Mouse (Mus musculus): ENCODE results near the gene H2al2a. TPM values are rescaled to one million over a fixed set of nuclear protein-coding genes. Genes with fewer than 3 reads are reported as not detected.

H2al2a gene
- polyA plus RNA-seq, 1 experiment: not detected

DNA sequence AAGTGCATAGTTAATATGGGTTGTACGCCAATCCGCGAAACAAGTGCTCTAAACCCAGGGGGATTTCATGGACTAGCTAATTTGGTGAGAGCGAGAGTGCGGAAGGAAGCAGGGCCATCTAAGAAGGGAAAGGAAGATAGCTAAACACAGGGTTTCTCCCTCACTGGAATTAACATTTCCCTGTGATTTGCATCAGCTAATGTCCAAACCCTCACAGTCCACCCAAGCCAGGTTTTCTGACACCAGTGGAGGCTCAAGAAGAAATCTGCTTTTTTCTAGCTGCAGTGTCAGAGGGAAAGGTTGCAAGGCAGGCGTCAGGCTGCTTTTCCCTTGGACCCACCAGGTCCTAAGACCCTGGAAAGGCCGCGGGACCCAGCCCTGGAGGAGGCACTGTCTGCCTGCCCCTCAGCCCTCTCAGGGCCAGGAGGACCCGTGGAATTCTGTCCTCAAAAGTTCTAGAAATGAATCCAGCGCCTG, 42.2 kb upstream of the H2al2a start:
- TF ChIP-seq CTCF (IDR thresholded peaks at IDR 0.05; ENCODE audit: control insufficient read depth, insufficient read depth, low read length) (no peak), POLR2A (IDR thresholded peaks at IDR 0.05; ENCODE audit: borderline replicate concordance, control insufficient read depth, low read depth, low read length) (no peak)
- Histone ChIP-seq H3K4me1 (ENCODE audit: control insufficient read depth, insufficient read depth, low read length) (no peaks in the 10 kb centered on the region), H3K4me3 (replicated peaks; ENCODE audit: control insufficient read depth, low read depth, low read length) (no peak overlapping the region), H3K27ac (ENCODE audit: control insufficient read depth, insufficient read depth, low read depth, low read length, poor library complexity) (no peak overlapping the region)
- 86% methylated on average over 10 of the region's 10 CpGs for WGBS

DNA sequence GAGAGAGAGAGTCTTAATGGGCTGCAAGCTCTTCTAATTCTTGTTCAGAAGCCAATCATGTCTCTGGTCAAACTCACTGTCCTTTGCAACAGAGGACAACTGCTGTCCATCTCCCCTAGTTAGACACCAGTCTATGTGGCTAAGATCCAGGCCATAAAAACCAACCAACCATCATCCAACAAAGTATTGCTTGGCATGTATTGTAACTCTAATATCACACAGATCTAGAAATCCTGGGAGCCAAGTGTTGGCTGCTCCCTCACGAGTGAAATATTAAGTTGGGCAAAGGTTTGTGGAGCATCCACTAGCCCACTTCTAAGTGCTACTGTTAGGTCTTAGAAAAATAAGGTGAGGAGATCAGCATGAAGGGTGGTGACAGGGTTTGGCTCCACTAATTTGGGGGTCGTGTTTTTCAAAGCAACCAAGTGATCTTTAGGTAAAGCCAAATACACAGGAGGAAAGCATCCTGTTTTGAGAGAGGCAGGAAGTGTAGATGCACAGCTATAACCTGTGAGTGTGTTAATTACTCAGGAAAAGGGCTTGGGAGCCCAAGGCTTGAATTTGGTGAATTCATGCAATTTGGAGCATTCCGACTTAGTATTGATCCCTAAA, 41.5 kb upstream of the H2al2a start:
- H3K4me1 ChIP-seq (ENCODE audit: control insufficient read depth, insufficient read depth, low read length): no peaks in the 10 kb centered on the region
- TF ChIP-seq POLR2A (IDR thresholded peaks at IDR 0.05; ENCODE audit: borderline replicate concordance, control insufficient read depth, low read depth, low read length): no peak
- TF ChIP-seq CTCF (IDR thresholded peaks at IDR 0.05; ENCODE audit: control insufficient read depth, insufficient read depth, low read length): no peak
- no peak overlapping the region for H3K27ac ChIP-seq (ENCODE audit: control insufficient read depth, insufficient read depth, low read depth, low read length, poor library complexity)
- WGBS: 75% methylated on average over 3 of the region's 3 CpGs
- no peak overlapping the region for H3K4me3 ChIP-seq (replicated peaks; ENCODE audit: control insufficient read depth, low read depth, low read length)

DNA sequence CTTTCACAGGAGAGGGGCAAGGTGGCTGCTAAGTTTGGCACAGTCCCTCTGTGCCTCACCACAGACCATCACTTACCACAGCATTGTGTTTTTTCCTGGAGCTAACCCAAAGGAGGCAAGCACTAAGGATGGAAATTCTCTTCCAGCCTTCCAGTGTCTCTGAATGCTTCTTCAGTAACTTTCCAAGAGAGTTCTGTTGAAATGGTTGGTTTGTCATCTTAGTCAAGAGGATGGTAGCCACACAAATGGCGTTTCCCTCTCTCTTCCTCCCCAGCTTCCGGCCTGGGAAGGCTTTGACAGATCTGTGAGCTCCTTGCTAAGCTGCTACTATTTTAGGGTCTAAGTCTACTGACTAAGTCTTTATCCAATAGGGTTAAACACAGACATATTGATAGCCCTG, 40.7 kb upstream of the H2al2a start, which contains the start of gene A930004D18Rik:
TSS of gene A930004D18Rik (minus strand) at position 247 of the 400 bp plus-strand sequence.
- Histone ChIP-seq H3K4me3 (replicated peaks; ENCODE audit: control insufficient read depth, low read depth, low read length) (no peak within 1 kb of the TSS), H3K4me1 (ENCODE audit: control insufficient read depth, insufficient read depth, low read length) (no peaks in the 10 kb centered on the region), H3K27ac (ENCODE audit: control insufficient read depth, insufficient read depth, low read depth, low read length, poor library complexity) (no peak within 1 kb of the TSS)
- 28% methylated on average over 2 of the region's 2 CpGs for WGBS
- TF ChIP-seq POLR2A (IDR thresholded peaks at IDR 0.05; ENCODE audit: borderline replicate concordance, control insufficient read depth, low read depth, low read length) (no peak), CTCF (IDR thresholded peaks at IDR 0.05; ENCODE audit: control insufficient read depth, insufficient read depth, low read length) (no peak)

DNA sequence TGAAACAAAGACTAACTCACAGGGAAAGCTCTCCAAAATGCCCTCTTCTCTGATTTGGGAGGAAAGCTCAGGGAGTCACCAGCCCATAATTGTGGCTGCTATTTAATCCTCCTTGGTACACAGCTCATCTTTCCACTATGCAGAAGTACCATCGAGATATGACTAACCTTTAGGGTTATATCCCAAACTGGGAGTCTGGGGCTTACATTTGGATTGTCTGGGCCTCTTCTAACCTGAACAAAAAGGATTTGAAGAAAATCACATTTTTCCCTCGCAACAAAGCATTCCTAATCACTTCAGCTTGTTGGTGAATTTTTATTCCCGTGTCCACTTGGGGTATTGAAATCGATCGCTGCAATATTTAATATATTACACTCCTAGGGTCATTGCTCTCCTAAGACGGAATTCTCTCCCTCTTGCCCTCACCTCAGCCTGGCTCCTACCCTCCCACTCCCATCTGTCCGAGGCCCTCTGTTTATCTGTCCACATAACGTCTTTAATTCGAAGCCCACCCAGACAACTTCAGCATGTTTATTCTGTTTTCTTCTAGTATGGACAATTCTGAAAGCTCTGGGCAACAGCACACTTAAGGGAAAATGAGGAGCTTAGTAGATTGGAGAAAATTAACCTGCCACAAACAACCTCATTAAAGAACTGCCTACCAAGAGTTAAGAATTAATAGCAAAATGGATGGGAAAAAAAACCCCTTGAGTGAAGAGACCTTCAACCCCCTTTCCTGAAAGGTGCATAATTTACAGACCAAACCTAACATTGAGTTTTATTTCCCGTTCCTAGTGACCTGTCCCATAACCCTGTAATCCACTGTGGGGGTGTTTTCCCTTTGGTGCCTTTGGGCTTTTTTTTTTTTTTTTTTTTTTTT, 37.9 kb upstream of the H2al2a start:
- Histone ChIP-seq H3K4me1 (ENCODE audit: control insufficient read depth, insufficient read depth, low read length) (no peaks in the 10 kb centered on the region), H3K27ac (ENCODE audit: control insufficient read depth, insufficient read depth, low read depth, low read length, poor library complexity) (no peak overlapping the region), H3K4me3 (replicated peaks; ENCODE audit: control insufficient read depth, low read depth, low read length) (no peak overlapping the region)
- WGBS: 81% methylated on average over 10 of the region's 10 CpGs
- no peak for TF ChIP-seq CTCF (IDR thresholded peaks at IDR 0.05; ENCODE audit: control insufficient read depth, insufficient read depth, low read length)

DNA sequence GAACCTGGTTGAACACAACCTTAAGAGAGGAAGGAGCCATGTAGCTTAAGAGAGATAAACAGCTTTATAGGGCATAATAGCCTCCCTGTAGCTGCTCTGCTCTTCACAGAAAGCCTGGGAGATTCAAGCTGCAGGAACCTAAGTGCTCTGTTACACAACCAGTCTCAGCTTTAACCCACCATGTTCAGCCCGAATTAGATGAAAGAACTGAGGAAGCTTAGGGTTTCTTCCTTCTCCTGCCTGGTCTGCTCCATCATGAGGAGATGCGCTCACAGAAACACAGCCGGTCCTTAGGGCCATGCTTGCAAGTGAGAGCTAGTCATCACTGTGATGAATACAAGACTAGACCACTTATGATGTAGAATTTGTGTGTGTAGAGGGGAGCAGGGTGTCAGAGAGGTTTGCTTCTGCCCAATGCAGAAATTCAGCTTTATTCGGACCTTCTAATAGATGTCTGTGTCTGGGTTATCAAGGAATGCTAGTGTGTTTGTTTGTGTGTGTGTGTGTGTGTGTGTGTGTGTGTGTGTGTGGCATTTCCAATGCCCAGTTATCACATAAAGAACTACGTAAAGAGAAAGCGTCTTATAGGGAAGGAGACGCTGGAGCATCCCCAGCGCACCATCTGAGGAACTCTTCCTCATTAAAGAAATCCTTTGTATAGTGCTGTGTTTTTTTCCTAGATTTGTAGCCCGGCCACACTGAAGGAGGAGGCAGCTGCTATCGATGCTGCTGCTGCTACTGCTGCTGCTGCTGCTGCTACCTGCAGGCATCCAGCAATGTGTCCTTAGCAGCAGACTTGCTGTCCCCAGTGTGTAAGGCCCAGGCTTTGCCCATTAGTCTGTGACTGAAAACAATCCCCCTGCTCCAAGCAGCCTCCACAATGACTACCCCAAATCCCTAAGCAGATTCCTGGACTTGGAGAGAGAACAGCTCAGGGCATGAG, 36.7 kb upstream of the H2al2a start:
- no peak overlapping the region for H3K27ac ChIP-seq (ENCODE audit: control insufficient read depth, insufficient read depth, low read depth, low read length, poor library complexity)
- 78% methylated on average over 10 of the region's 10 CpGs for WGBS
- H3K4me3 ChIP-seq (replicated peaks; ENCODE audit: control insufficient read depth, low read depth, low read length): no peak overlapping the region
- TF ChIP-seq CTCF (IDR thresholded peaks at IDR 0.05; ENCODE audit: control insufficient read depth, insufficient read depth, low read length): no peak
- no peak for TF ChIP-seq POLR2A (IDR thresholded peaks at IDR 0.05; ENCODE audit: borderline replicate concordance, control insufficient read depth, low read depth, low read length)
- no peaks in the 10 kb centered on the region for H3K4me1 ChIP-seq (ENCODE audit: control insufficient read depth, insufficient read depth, low read length)

DNA sequence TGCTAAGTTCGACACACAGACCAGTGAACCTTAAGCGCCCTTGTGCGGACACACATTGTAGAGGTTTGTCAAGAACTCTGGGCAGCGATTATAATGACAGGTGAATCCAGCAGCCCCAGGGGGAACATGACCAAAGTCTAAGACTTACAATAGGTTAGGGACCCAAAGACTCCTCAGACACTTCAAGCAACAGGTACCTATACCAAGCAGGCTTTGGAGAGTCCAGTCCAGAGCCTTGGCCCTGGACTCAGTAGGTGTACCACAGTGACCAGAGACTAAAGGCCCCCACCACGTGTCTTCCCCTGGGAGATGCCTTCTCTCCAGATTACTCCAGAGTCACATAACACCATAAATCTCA, 35.8 kb upstream of the H2al2a start:
- TF ChIP-seq CTCF (IDR thresholded peaks at IDR 0.05; ENCODE audit: control insufficient read depth, insufficient read depth, low read length) (no peak), POLR2A (IDR thresholded peaks at IDR 0.05; ENCODE audit: borderline replicate concordance, control insufficient read depth, low read depth, low read length) (no peak)
- Histone ChIP-seq H3K4me3 (replicated peaks; ENCODE audit: control insufficient read depth, low read depth, low read length) (no peak overlapping the region), H3K27ac (ENCODE audit: control insufficient read depth, insufficient read depth, low read depth, low read length, poor library complexity) (no peak overlapping the region), H3K4me1 (ENCODE audit: control insufficient read depth, insufficient read depth, low read length) (no peaks in the 10 kb centered on the region)
- 81% methylated on average over 5 of the region's 5 CpGs for WGBS

DNA sequence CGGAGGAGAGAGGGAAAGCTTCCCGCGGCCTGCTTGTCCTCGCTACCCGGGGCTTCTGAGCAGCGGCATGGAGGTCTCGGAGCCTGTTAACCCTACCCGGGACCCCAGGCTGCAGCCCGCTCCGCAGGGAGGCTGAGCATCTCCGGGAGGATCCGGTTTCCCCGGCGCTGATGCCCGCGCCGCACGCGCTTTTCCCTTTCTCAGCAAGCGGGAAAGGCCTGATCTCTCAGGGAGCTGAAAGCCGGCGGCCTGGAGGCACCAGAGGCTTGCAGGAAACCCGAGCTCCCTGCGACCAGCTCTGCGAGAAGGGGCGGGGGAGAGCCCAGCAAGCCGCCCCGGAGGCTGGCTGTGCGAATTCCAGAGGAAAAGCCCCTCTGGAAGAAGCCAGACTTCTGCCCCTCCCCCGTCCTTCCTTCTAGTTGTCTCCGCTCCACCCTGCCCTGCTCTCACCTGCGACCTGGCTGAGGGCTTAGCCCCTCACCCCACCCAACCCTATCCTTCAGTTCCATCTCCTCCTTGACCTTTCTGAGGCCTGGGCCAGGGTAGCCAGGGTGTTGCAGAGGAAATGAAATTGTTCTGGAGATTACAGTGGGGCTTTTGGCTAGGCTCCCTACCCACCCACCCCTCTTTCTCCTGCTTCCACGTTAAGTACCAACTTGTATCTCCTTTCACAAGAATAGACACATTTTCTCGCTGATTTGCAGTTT, 35.2 kb upstream of the H2al2a start:
- WGBS: 14% methylated on average over 34 of the region's 34 CpGs
- no peaks in the 10 kb centered on the region; the same call in 1 of the 2 replicates for H3K4me1 ChIP-seq (ENCODE audit: control insufficient read depth, insufficient read depth, low read length)
- no peak overlapping the region for H3K4me3 ChIP-seq (replicated peaks; ENCODE audit: control insufficient read depth, low read depth, low read length)
- H3K27ac ChIP-seq (ENCODE audit: control insufficient read depth, insufficient read depth, low read depth, low read length, poor library complexity): no peak overlapping the region
- no peak for TF ChIP-seq CTCF (IDR thresholded peaks at IDR 0.05; ENCODE audit: control insufficient read depth, insufficient read depth, low read length)
- no peak for TF ChIP-seq POLR2A (IDR thresholded peaks at IDR 0.05; ENCODE audit: borderline replicate concordance, control insufficient read depth, low read depth, low read length)
